Mouse (Mus musculus): ENCODE measurements around the gene Gpc3.

DNA sequence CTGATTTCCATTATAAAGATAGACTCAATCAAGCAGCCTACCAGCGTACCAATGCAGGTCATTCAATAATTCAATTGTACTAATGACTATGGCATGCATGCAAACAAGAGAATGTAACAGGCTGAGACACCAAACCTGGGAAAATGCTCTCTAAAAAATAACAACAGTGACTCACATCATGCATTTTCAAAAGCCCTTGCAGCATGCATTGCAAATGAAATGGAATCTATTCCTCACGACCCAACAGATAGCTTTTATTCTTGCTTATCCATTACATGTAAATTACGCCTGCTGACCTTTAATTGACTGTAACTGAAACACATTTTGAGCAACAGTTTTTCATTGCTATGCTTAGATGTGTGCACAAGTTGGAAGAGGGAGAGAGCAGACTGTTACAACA is 200.8 kb downstream of the Gpc3 start:
- TF ChIP-seq CTCF (IDR thresholded peaks at IDR 0.05; ENCODE audit: insufficient read depth, low read depth, low read length) = no peak
- no peak for TF ChIP-seq POLR2A (IDR thresholded peaks at IDR 0.05; ENCODE audit: insufficient read depth, low read depth, low read length)

Measured in olfactory bulb, adult 2 months (tissue).